Mouse (Mus musculus) embryonic facial prominence, embryonic 10.5 days (tissue): Measurements from ENCODE around the gene Kif11. TPM values are rescaled to one million over a fixed set of nuclear protein-coding genes. Genes with fewer than 3 reads are reported as not detected.

Experiments used
- DNase-seq: peaks from one replicate; pipeline ENCODE4 v3.0.0-alpha.2; 2017; ENCODE audit warnings: low spot score
- H3K27ac ChIP-seq: fragments of 300-500 bp; sonication (generic); replicated peaks from 2 replicates; pipeline ENCODE4 v1.5.1; 2016; ENCODE audit warnings: mild to moderate bottlenecking
- H3K27me3 ChIP-seq: fragments of 300-500 bp; sonication (generic); replicated peaks from 2 replicates; pipeline ENCODE4 v1.6.1; 2016; ENCODE audit warnings: low read depth, mild to moderate bottlenecking; ENCODE audit not compliant: poor library complexity, severe bottlenecking
- H3K36me3 ChIP-seq: fragments of 300-500 bp; sonication (generic); replicated peaks from 2 replicates; pipeline ENCODE4 v1.6.1; 2016; ENCODE audit warnings: mild to moderate bottlenecking, moderate library complexity
- H3K4me1 ChIP-seq: fragments of 300-500 bp; sonication (generic); 2 replicates; pipeline ENCODE4 v1.6.1; 2016
- H3K4me3 ChIP-seq: fragments of 300-500 bp; sonication (generic); 2 replicates; pipeline ENCODE4 v1.5.1; 2016; ENCODE audit warnings: mild to moderate bottlenecking, moderate library complexity
- H3K9me3 ChIP-seq: fragments of 300-500 bp; sonication (generic); 2 replicates; pipeline ENCODE4 v1.6.1; 2016; ENCODE audit warnings: mild to moderate bottlenecking
- WGBS: fragments of 180-500 bp; shearing (Covaris S2); methylation state at CpG from one replicate; pipeline ENCODE4 v1.1.7; 2016; 5-methylcytosine and 5-hydroxymethylcytosine counted together
- polyA plus RNA-seq: library from polyadenylated mRNA; unstranded; fragments of >200 nt; fragmentation: Nextera tagmentation; extraction: Ambion mirVana; gene quantifications from 2 replicates; pipeline ENCODE4 v1.2.1, GENCODE M21; 2016

Kif11 gene
- polyA plus RNA-seq, 1 experiment from 2014 or later: 86.0 TPM

- no peak for DNase-seq
- WGBS: 89% methylated on average over 6 of the region's 6 CpGs
- no peaks in the 10 kb centered on the region for H3K9me3 ChIP-seq
- H3K4me1 ChIP-seq: no peaks in the 10 kb centered on the region
- H3K4me3 ChIP-seq: no peak overlapping the region
- peaks cover 20% of the 10 kb centered on the region for H3K36me3 ChIP-seq
- no peaks in the 10 kb centered on the region for H3K27me3 ChIP-seq
- H3K27ac ChIP-seq: no peak overlapping the region
Measured at GRCm38 (mm10) chr19:37353331-37353730, 22.9 kb upstream of the Kif11 start.

- WGBS: 73% methylated on average over 5 of the region's 5 CpGs
- Histone ChIP-seq H3K27ac (no peak overlapping the region), H3K36me3 (no peaks in the 10 kb centered on the region), H3K4me1 (0 out of 2 replicates have a peak, but pooled peaks cover 4% of the 10 kb centered on the region), H3K9me3 (no peaks in the 10 kb centered on the region), H3K4me3 (no peak overlapping the region), H3K27me3 (no peaks in the 10 kb centered on the region)
- no peak for DNase-seq
Measured at GRCm38 (mm10) chr19:37360044-37360443, 16.2 kb upstream of the Kif11 start.

- Histone ChIP-seq H3K27me3 (no peaks in the 10 kb centered on the region), H3K27ac (no peak overlapping the region), H3K9me3 (no peaks in the 10 kb centered on the region), H3K4me1 (0 out of 2 replicates have a peak, but pooled peaks cover 4% of the 10 kb centered on the region), H3K4me3 (no peak overlapping the region), H3K36me3 (no peaks in the 10 kb centered on the region)
- peak; percentile 33 for DNase-seq
- WGBS: 34% methylated on average over 5 of the region's 5 CpGs
Measured at GRCm38 (mm10) chr19:37362545-37362944, 13.7 kb upstream of the Kif11 start.

- no peak for DNase-seq
- no peaks in the 10 kb centered on the region for H3K27me3 ChIP-seq
- WGBS: 89% methylated on average over 11 of the region's 11 CpGs
Measured at GRCm38 (mm10) chr19:37363128-37363939, 12.9 kb upstream of the Kif11 start.

GRCm38 (mm10) chr19:37368990-37369389 lies 7.2 kb upstream of the Kif11 start:
- Histone ChIP-seq H3K27ac (no peak overlapping the region), H3K9me3 (no peaks in the 10 kb centered on the region), H3K27me3 (no peaks in the 10 kb centered on the region), H3K4me3 (no peak overlapping the region), H3K36me3 (no peaks in the 10 kb centered on the region), H3K4me1 (no peaks in the 10 kb centered on the region)
- no peak for DNase-seq
- WGBS: 78% methylated on average over 1 of the region's 1 CpGs

More at GRCm38 (mm10) chr19:37363128-37363939, 12.9 kb upstream of the Kif11 start:
- no peaks in the 10 kb centered on the region for H3K36me3 ChIP-seq
- no peak overlapping the region for H3K4me3 ChIP-seq
- 0 out of 2 replicates have a peak, but pooled peaks cover 4% of the 10 kb centered on the region for H3K4me1 ChIP-seq
- no peak overlapping the region for H3K27ac ChIP-seq
- no peaks in the 10 kb centered on the region for H3K9me3 ChIP-seq

- 93% methylated on average over 4 of the region's 4 CpGs for WGBS
- Histone ChIP-seq H3K27me3 (no peaks in the 10 kb centered on the region), H3K4me3 (no peak overlapping the region), H3K9me3 (no peaks in the 10 kb centered on the region), H3K27ac (no peak overlapping the region), H3K36me3 (no peaks in the 10 kb centered on the region), H3K4me1 (no peaks in the 10 kb centered on the region)
- no peak for DNase-seq
Measured at GRCm38 (mm10) chr19:37369921-37370320, 6.3 kb upstream of the Kif11 start.

GRCm38 (mm10) chr19:37370356-37370755 lies 5.8 kb upstream of the Kif11 start:
- DNase-seq: no peak
- H3K27ac ChIP-seq: no peak overlapping the region
- H3K27me3 ChIP-seq: no peaks in the 10 kb centered on the region
- H3K36me3 ChIP-seq: no peaks in the 10 kb centered on the region
- no peak overlapping the region for H3K4me3 ChIP-seq
- H3K4me1 ChIP-seq: no peaks in the 10 kb centered on the region
- 87% methylated on average over 5 of the region's 5 CpGs for WGBS
- H3K9me3 ChIP-seq: no peaks in the 10 kb centered on the region

GRCm38 (mm10) chr19:37374941-37375754 lies 1.1 kb upstream of the Kif11 start:
- no peak for DNase-seq
- peaks cover 15% of the 10 kb centered on the region for H3K4me1 ChIP-seq
- WGBS: 24% methylated on average over 7 of the region's 7 CpGs
- peak overlapping the region; percentile 98 for H3K27ac ChIP-seq
- H3K27me3 ChIP-seq: no peaks in the 10 kb centered on the region
- no peaks in the 10 kb centered on the region for H3K9me3 ChIP-seq
- peaks cover 5% of the 10 kb centered on the region for H3K36me3 ChIP-seq
- H3K4me3 ChIP-seq: peak overlapping the region; percentile 97

GRCm38 (mm10) chr19:37376841-37377240 lies 638 bp downstream of the Kif11 start:
- WGBS: 2% methylated on average over 11 of the region's 11 CpGs

GRCm38 (mm10) chr19:37377404-37377990 lies 1.3 kb downstream of the Kif11 start:
- H3K36me3 ChIP-seq: peaks cover 15% of the 10 kb centered on the region
- peak overlapping the region; percentile 98; the same call in 1 of the 2 replicates for H3K27ac ChIP-seq
- WGBS: 36% methylated on average over 8 of the region's 8 CpGs
- no peaks in the 10 kb centered on the region for H3K27me3 ChIP-seq
- H3K4me1 ChIP-seq: peaks cover 18% of the 10 kb centered on the region
- DNase-seq: no peak
- H3K9me3 ChIP-seq: no peaks in the 10 kb centered on the region
- H3K4me3 ChIP-seq: peak overlapping the region; percentile 97

More at GRCm38 (mm10) chr19:37376841-37377240, 638 bp downstream of the Kif11 start:
- H3K36me3 ChIP-seq: peaks cover 10% of the 10 kb centered on the region
- no peaks in the 10 kb centered on the region for H3K27me3 ChIP-seq
- H3K27ac ChIP-seq: peak overlapping the region; percentile 98
- no peaks in the 10 kb centered on the region for H3K9me3 ChIP-seq
- DNase-seq: no peak
- H3K4me1 ChIP-seq: peaks cover 18% of the 10 kb centered on the region
- peak overlapping the region; percentile 97 for H3K4me3 ChIP-seq

GRCm38 (mm10) chr19:37378816-37379215 lies 2.6 kb downstream of the Kif11 start:
- Histone ChIP-seq H3K4me1 (peaks cover 18% of the 10 kb centered on the region), H3K27me3 (no peaks in the 10 kb centered on the region), H3K9me3 (no peaks in the 10 kb centered on the region), H3K36me3 (peaks cover 23% of the 10 kb centered on the region), H3K4me3 (peak overlapping the region; percentile 29; the same call in 1 of the 2 replicates), H3K27ac (no peak overlapping the region)
- 89% methylated on average over 6 of the region's 6 CpGs for WGBS
- DNase-seq: no peak

GRCm38 (mm10) chr19:37386126-37386525 lies 9.9 kb downstream of the Kif11 start:
- DNase-seq: no peak
- 87% methylated on average over 3 of the region's 3 CpGs for WGBS
- H3K36me3 ChIP-seq: peaks cover 83% of the 10 kb centered on the region

More at GRCm38 (mm10) chr19:37386126-37386525, 9.9 kb downstream of the Kif11 start:
- Histone ChIP-seq H3K4me1 (no peaks in the 10 kb centered on the region), H3K9me3 (no peaks in the 10 kb centered on the region), H3K27ac (no peak overlapping the region), H3K4me3 (no peak overlapping the region), H3K27me3 (no peaks in the 10 kb centered on the region)
